Mouse (Mus musculus) adrenal gland, postnatal 36 days (tissue): ENCODE data around the gene Actl6a. TPM values are rescaled to one million over a fixed set of nuclear protein-coding genes. Genes with fewer than 3 reads are reported as not detected.

ENCODE experiments used
- DNase-seq, 2 experiments: peaks; one replicate each; pipeline ENCODE4 v3.0.0; 2021; ENCODE audit warnings: mixed read lengths in 1 of 2
- total RNA-seq, 2 experiments: library from RNA; stranded (reverse); gene quantifications; 2 replicates each; pipeline ENCODE4 v1.2.3; 2021

Actl6a gene
- total RNA-seq, 2 experiments from 2014 or later: 43.1 to 50.6 TPM

GRCm38 (mm10) chr3:32749820-32750579 lies 43.9 kb downstream of the Actl6a start:
- no peak for DNase-seq

DNA sequence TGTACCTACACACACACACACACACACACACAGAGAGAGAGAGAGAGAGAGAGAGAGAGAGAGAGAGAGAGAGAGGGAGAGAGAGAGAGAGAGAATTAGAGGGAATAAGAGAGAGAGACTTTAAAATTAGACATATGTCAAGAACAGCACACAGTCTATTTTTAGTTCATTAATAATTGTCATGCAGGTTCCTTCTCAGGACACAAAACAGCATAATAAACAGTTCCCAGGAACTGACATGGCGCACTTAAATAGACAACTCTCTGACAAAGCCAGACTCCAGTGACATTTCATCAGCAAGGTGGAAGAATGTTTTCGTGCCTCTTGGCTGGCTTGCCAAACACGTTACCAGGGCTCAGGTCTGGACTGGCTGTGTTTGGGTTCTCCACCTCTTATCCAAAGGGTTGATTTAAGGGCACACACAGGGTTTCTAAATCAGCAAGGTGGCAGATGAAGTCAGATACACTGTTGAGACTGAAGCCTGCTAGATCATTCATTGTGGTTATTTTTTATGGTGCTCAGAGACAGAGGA lies 48.4 kb downstream of the Actl6a start:
- DNase-seq: no peak

- no peak for DNase-seq
Observed at GRCm38 (mm10) chr3:32759212-32759611, 53.1 kb downstream of the Actl6a start.

- DNase-seq: no peak
Observed at GRCm38 (mm10) chr3:32762962-32763361, 56.9 kb downstream of the Actl6a start.

DNA sequence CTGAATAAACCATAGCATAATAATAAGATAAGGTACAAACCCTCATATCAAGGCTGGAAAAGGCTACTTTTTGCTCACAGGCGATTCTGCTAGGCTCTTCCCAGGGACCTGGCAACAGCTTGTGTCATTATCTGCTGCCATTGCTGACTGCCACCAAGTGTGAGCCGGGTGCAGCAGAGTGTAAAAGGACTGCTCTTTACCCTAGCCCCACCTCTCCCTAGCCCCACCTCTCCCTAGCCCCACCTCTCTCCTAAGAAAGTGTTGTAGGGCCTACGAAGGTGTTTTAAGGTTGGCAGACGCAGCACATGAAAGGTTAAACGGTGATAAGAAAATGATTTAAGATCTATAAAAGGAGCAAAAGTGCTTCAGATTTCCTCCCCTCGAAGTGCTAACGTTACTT lies 57.8 kb downstream of the Actl6a start:
- DNase-seq: no peak

DNA sequence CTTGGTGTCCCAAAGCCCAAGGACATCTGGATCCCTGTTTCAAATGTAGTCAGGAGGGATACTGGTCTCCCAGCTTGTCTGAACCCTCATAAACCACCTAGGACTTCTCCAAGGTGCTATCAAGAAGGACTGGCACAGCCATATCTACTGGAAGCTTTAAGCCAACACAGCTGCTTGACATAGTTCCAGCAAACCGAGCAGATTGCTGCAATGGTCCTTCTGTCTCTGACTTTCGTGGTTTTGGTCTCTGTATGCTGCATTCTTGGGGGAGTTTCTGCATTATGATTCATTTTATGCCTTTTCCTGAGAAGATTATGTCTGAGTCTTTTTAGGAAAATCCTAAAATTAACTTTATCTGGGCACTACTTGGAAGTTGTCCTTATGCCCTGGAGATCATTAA lies 64.7 kb downstream of the Actl6a start:
- DNase-seq: no peak

Other genes starting within 250 kb of the Actl6a start
- 1 to 10 TPM in 1 of 2 experiments, under 1 TPM in 1; 0.16 to 1.7 TPM for gene Kcnmb3, start 214.1 kb upstream of the Actl6a start, total RNA-seq
- 10 to 100 TPM; 28.7 to 41.6 TPM for gene Zfp639, start 196.0 kb upstream of the Actl6a start, total RNA-seq
- gene Mfn1, start 176.8 kb upstream of the Actl6a start, total RNA-seq: 10 to 100 TPM; 81.8 to 98.6 TPM
- 10 to 100 TPM; 42.2 to 79.8 TPM for gene Gnb4, start 89.7 kb upstream of the Actl6a start, total RNA-seq
- 100 to 1,000 TPM; 367 to 402 TPM for gene Ndufb5, start 30.7 kb downstream of the Actl6a start, total RNA-seq
- 10 to 100 TPM; 29.6 to 36.2 TPM for gene Mrpl47, start 31.3 kb downstream of the Actl6a start, total RNA-seq
- gene Usp13, start 111.2 kb downstream of the Actl6a start, total RNA-seq: 1 to 10 TPM; 3.6 to 4.3 TPM